In genomic region chr10:70135680-70136079, GRCm38 (mm10) we compare ENCODE assay signal across 8 mouse cellular contexts. TPM values are rescaled to one million over a fixed set of nuclear protein-coding genes. Genes with fewer than 3 reads are reported as not detected.
DNase-seq lines count a peak whose midpoint lies in the region; ATAC-seq and TF ChIP-seq lines count a peak whose summit lies in the region.

No protein-coding gene starts in this region.

- H3K4me1 ChIP-seq in liver, embryonic 14.5 days (replicated peaks; ENCODE audit: control insufficient read depth in 2 of 2, insufficient read depth in 2 of 2, low read length in 1 of 2) = peaks cover 57 to 66% of the 10 kb centered on the region in 2 experiments
- H3K4me1 ChIP-seq in forebrain, embryonic 13.5 days = peaks cover 27% of the 10 kb centered on the region
- H3K4me1 ChIP-seq in hindbrain, embryonic 14.5 days (replicated peaks; ENCODE audit: control insufficient read depth, insufficient read depth, low read length) = peaks cover 21% of the 10 kb centered on the region; the same call in 1 of the 2 replicates

- WGBS in liver, embryonic 14.5 days (ENCODE audit: insufficient replicate concordance) = 59% methylated on average over 5 of the region's 5 CpGs
- WGBS in forebrain, embryonic 13.5 days = 82% methylated on average over 5 of the region's 5 CpGs
- WGBS in hindbrain, embryonic 14.5 days = 80% methylated on average over 5 of the region's 5 CpGs

- TF ChIP-seq CTCF in liver, embryonic 14.5 days (IDR thresholded peaks at IDR 0.05; ENCODE audit: low read depth) = peak; percentile 82

- no peak overlapping the region for H3K27ac ChIP-seq in liver, embryonic 14.5 days
- no peak overlapping the region for H3K27ac ChIP-seq in forebrain, embryonic 13.5 days
- H3K27ac ChIP-seq in hindbrain, embryonic 14.5 days = no peak overlapping the region

- no peak overlapping the region for H3K9ac ChIP-seq in liver, embryonic 14.5 days (replicated peaks)
- H3K9ac ChIP-seq in forebrain, embryonic 13.5 days = no peak overlapping the region
- no peak overlapping the region for H3K9ac ChIP-seq in hindbrain, embryonic 14.5 days

- no peaks in the 10 kb centered on the region for H3K27me3 ChIP-seq in liver, embryonic 14.5 days (ENCODE audit: control insufficient read depth, insufficient read depth, low read length)
- H3K27me3 ChIP-seq in forebrain, embryonic 13.5 days = no peaks in the 10 kb centered on the region
- H3K27me3 ChIP-seq in hindbrain, embryonic 14.5 days (ENCODE audit: control insufficient read depth, insufficient read depth, low read length) = no peaks in the 10 kb centered on the region

- H3K9me3 ChIP-seq in liver, embryonic 14.5 days (ENCODE audit: control insufficient read depth, low read length) = no peaks in the 10 kb centered on the region
- H3K9me3 ChIP-seq in forebrain, embryonic 13.5 days (replicated peaks) = no peaks in the 10 kb centered on the region
- no peaks in the 10 kb centered on the region for H3K9me3 ChIP-seq in hindbrain, embryonic 14.5 days (ENCODE audit: control insufficient read depth, low read length)

- H3K4me3 ChIP-seq in liver, embryonic 14.5 days (ENCODE audit: insufficient read depth in 1 of 2, low read depth in 2 of 2, low read length in 2 of 2) = no peak overlapping the region
- no peak overlapping the region for H3K4me3 ChIP-seq in forebrain, embryonic 13.5 days
- no peak overlapping the region for H3K4me3 ChIP-seq in hindbrain, embryonic 14.5 days (replicated peaks; ENCODE audit: low read length)

- no peak for TF ChIP-seq EP300 in liver, embryonic 14.5 days (IDR thresholded peaks at IDR 0.05; ENCODE audit: low read depth)

- DNase-seq in heart, adult 18-20 months = peak; percentile 24 to 60
- no peak for DNase-seq in heart, adult 11 months
- DNase-seq in urinary bladder, postnatal 25 days (ENCODE audit: low spot score) = peak; percentile 43
- DNase-seq in urinary bladder, adult 2 months (ENCODE audit: low spot score) = no peak
- no peak for DNase-seq in liver, embryonic 14.5 days (ENCODE audit: low read depth in 3 of 3, low spot score in 3 of 3)
- peak; percentile 77 for DNase-seq in thymus, postnatal 4 days
- no peak for DNase-seq in hindbrain, embryonic 14.5 days (ENCODE audit: low spot score)

- no peak for ATAC-seq in liver, embryonic 14.5 days (ENCODE audit: insufficient read depth)
- no peak for ATAC-seq in forebrain, embryonic 13.5 days
- no peak for ATAC-seq in hindbrain, embryonic 14.5 days (ENCODE audit: low FRiP score)

- H3K36me3 ChIP-seq in liver, embryonic 14.5 days (replicated peaks; ENCODE audit: control insufficient read depth, insufficient read depth, low read depth) = no peaks in the 10 kb centered on the region
- no peaks in the 10 kb centered on the region for H3K36me3 ChIP-seq in forebrain, embryonic 13.5 days (ENCODE audit: poor library complexity, severe bottlenecking)
- no peaks in the 10 kb centered on the region for H3K36me3 ChIP-seq in hindbrain, embryonic 14.5 days (replicated peaks; ENCODE audit: control insufficient read depth, insufficient read depth)

- no peak overlapping the region for H3K4me2 ChIP-seq in liver, embryonic 14.5 days (ENCODE audit: low read depth)
- no peak overlapping the region for H3K4me2 ChIP-seq in forebrain, embryonic 13.5 days
- no peak overlapping the region for H3K4me2 ChIP-seq in hindbrain, embryonic 14.5 days (replicated peaks)

RNA-seq across cellular contexts. Expression of gene Ccdc6, which starts 38.8 kb away (rescaled TPM):
- total RNA-seq in heart, adult 18-20 months (2021) = 10 to 100 TPM; 27.9 to 28.6 TPM
- polyA plus RNA-seq in urinary bladder, adult 2 months (2012; rRNA removed) = 37.9 and 45.4 TPM in 2 replicates
- 6.7 and 8.3 TPM in 2 replicates for polyA plus RNA-seq in liver, embryonic 14.5 days (2012; rRNA removed)
- polyA plus RNA-seq in liver, embryonic 14.5 days (2014; fragmentation: Nextera tagmentation; extraction: Ambion mirVana) = 9.5 and 10.7 TPM in 2 replicates
- polyA plus RNA-seq in forebrain, embryonic 13.5 days (2015; fragmentation: Nextera tagmentation; extraction: Ambion mirVana) = 15.9 and 17.1 TPM in 2 replicates
- 29.6 and 30.1 TPM in 2 replicates for polyA plus RNA-seq in hindbrain, embryonic 14.5 days (2014; fragmentation: Nextera tagmentation; extraction: Ambion mirVana)

Comparison
In these comparisons a context has a peak if more than half of its experiments do, and no peak if none do; other contexts are left out.
1. DNase-seq: peak in heart, adult 18-20 months (2 of 2), urinary bladder, postnatal 25 days (single experiment) and thymus, postnatal 4 days (single experiment); none in heart, adult 11 months (single experiment), urinary bladder, adult 2 months (single experiment), liver, embryonic 14.5 days (0 of 3) and hindbrain, embryonic 14.5 days (single experiment).